Mouse (Mus musculus): ENCODE data around the gene Tdrd3. TPM values are rescaled to one million over a fixed set of nuclear protein-coding genes. Genes with fewer than 3 reads are reported as not detected.

Tdrd3 gene
- total RNA-seq, 2 experiments from 2014 or later = 26.2 to 28.9 TPM

GRCm38 (mm10) chr14:87566211-87566610 lies 149.8 kb downstream of the Tdrd3 start:
- DNase-seq (ENCODE audit: low spot score in 2 of 2) = peak in 1 of 2 experiments; percentile 78

- peak in 1 of 2 experiments; percentile 68 for DNase-seq (ENCODE audit: low spot score in 2 of 2)
These were observed 150.6 kb downstream of the Tdrd3 start for GRCm38 (mm10) chr14:87567034-87567461.

DNA sequence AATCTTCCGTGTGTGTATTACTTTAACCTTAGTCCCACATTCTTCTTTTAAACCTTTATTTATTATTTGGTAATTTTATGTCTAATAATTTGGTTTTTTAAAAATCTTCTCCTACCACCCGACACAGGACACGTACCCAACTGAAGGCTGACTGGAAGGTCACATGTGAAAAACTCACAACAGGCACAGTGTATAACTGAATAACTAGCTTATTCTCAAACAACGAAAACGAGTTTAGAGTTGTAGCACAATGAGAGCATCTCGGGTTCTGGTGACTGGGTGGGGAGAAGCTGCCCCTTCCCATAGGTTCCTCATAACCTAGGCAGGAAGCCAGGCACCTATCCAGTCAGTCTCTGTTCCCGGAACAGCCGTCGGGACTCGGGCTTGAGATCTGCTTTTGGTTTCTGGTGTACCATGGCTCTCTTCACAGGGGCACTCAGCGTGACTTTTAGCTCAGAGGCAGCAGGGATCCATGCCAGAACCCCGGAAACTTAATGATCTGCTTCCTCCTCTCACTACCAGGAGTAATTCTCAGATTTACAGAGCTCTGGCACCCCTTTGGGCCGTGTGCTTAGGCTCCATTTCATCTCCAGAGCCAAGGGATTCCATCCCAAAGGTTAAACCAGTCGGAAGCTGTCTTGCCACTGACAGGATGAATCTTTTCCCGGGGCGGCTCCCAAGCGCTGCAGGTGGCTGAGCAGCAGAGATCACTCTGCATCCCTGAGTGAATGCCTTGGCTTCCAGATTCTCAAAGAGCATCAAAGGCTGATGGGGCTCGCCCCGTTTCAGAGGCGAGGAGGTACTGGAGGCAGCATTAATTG lies 151.4 kb downstream of the Tdrd3 start:
- DNase-seq (ENCODE audit: low spot score in 2 of 2) = peak; percentile 15 to 68

- peak; percentile 66 to 77 for DNase-seq (ENCODE audit: low spot score in 2 of 2)
These were observed 152.0 kb downstream of the Tdrd3 start for GRCm38 (mm10) chr14:87568447-87568908.

DNA sequence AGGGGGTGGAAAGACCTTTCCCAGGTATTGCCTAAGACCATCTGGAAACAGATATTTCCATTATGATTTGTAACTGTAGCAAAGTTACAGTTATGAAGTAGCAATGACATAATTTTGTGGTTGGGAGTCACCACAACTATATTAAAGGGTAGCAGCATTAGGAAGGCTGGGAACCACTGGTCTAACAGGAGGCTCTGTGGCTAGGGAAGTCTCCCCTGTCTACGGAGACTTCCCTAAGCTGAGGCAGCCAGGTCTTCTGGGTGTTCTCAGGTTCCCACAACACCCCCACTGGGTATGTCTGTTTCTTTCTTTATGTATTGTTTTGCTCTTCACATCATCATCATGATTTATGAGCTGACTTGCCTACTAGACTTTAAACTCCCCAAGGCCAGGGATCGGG lies 153.0 kb downstream of the Tdrd3 start:
- no peak for DNase-seq (ENCODE audit: low spot score in 2 of 2)

GRCm38 (mm10) chr14:87572453-87572852 lies 156.0 kb downstream of the Tdrd3 start:
- DNase-seq (ENCODE audit: low spot score in 2 of 2) = no peak

- no peak for DNase-seq (ENCODE audit: low spot score in 2 of 2)
These were observed 166.2 kb downstream of the Tdrd3 start for GRCm38 (mm10) chr14:87582610-87583009.

All from layer of hippocampus, adult 18-20 months (tissue).